Mouse (Mus musculus) small intestine, adult 2 months (tissue): Measurements from ENCODE around the gene Gm20388. TPM values are rescaled to one million over a fixed set of nuclear protein-coding genes. Genes with fewer than 3 reads are reported as not detected.

ENCODE experiments used
- H3K27ac ChIP-seq: fragments of 200-500 bp; 2 replicates; pipeline ENCODE4 v1.5.1; 2012; ENCODE audit warnings: low read depth, low read length, control low read depth, inconsistent platforms; ENCODE audit not compliant: insufficient read depth
- H3K27me3 ChIP-seq: fragments of 200-500 bp; 2 replicates; pipeline ENCODE4 v1.6.1; 2012; ENCODE audit warnings: mild to moderate bottlenecking, moderate library complexity, low read length, inconsistent platforms; ENCODE audit not compliant: control insufficient read depth, insufficient read depth
- H3K36me3 ChIP-seq: fragments of 200-500 bp; 2 replicates; pipeline ENCODE4 v1.6.1; 2012; ENCODE audit warnings: mild to moderate bottlenecking, low read length, control low read depth, inconsistent platforms; ENCODE audit not compliant: control insufficient read depth, insufficient read depth
- H3K4me1 ChIP-seq: fragments of 200-500 bp; 2 replicates; pipeline ENCODE4 v1.6.1; 2012; ENCODE audit warnings: low read length, inconsistent platforms, mixed read lengths; ENCODE audit not compliant: control insufficient read depth, insufficient read depth, insufficient read length
- H3K4me3 ChIP-seq: fragments of 200-500 bp; 2 replicates; pipeline ENCODE4 v1.5.1; 2012; ENCODE audit warnings: low read depth, mild to moderate bottlenecking, control low read depth, inconsistent platforms, low read length, moderate library complexity
- CTCF ChIP-seq: fragments of 200-500 bp; IDR thresholded peaks from 2 replicates; pipeline ENCODE4 v1.5.1; 2012; ENCODE audit warnings: low read depth, mild to moderate bottlenecking, control low read depth, inconsistent platforms, low read length, moderate library complexity, mixed read lengths; ENCODE audit not compliant: insufficient replicate concordance, insufficient read length; ENCODE audit errors: extremely low read depth
- POLR2A ChIP-seq: fragments of 200-500 bp; IDR thresholded peaks from 2 replicates; pipeline ENCODE4 v1.6.1; 2012; ENCODE audit warnings: low read depth, mild to moderate bottlenecking, control low read depth, inconsistent platforms, low read length, moderate library complexity
- WGBS: fragments of 180-500 bp; shearing (Covaris S2); methylation state at CpG from one replicate; pipeline ENCODE4 v1.1.7; 2018; 5-methylcytosine and 5-hydroxymethylcytosine counted together
- polyA plus RNA-seq: library from polyadenylated mRNA; depleted of rRNA; stranded (reverse); fragments of >200 nt; gene quantifications from 2 replicates; pipeline ENCODE4 v1.2.3, GENCODE M21; 2012

Gene Gm20388
- polyA plus RNA-seq, 1 experiment = 37.3 TPM

- Histone ChIP-seq H3K4me1 (no peaks in the 10 kb centered on the region), H3K27ac (0 out of 2 replicates have a peak overlapping the region, but pooled peaks have one; percentile 31), H3K4me3 (no peak overlapping the region), H3K27me3 (no peaks in the 10 kb centered on the region), H3K36me3 (no peaks in the 10 kb centered on the region)
- 46% methylated on average over 5 of the region's 5 CpGs for WGBS
- TF ChIP-seq POLR2A (no peak), CTCF (no peak)
These were observed 4286.2 kb downstream of the Gm20388 start for GRCm38 (mm10) chr8:124196797-124197196.

GRCm38 (mm10) chr8:124198230-124198629 is 4287.6 kb downstream of the Gm20388 start:
- Histone ChIP-seq H3K27me3 (no peaks in the 10 kb centered on the region), H3K36me3 (no peaks in the 10 kb centered on the region), H3K4me1 (no peaks in the 10 kb centered on the region), H3K4me3 (no peak overlapping the region), H3K27ac (no peak overlapping the region)
- TF ChIP-seq POLR2A (no peak), CTCF (no peak)
- WGBS = 88% methylated on average over 7 of the region's 7 CpGs

- Histone ChIP-seq H3K27ac (no peak overlapping the region), H3K4me3 (no peak overlapping the region), H3K27me3 (no peaks in the 10 kb centered on the region), H3K4me1 (no peaks in the 10 kb centered on the region), H3K36me3 (no peaks in the 10 kb centered on the region)
- TF ChIP-seq POLR2A (no peak), CTCF (no peak)
- WGBS = 19% methylated on average over 7 of the region's 7 CpGs
These were observed 4289.8 kb downstream of the Gm20388 start for GRCm38 (mm10) chr8:124200400-124200799.

- Histone ChIP-seq H3K4me3 (no peak overlapping the region), H3K36me3 (no peaks in the 10 kb centered on the region), H3K27ac (no peak overlapping the region), H3K27me3 (no peaks in the 10 kb centered on the region), H3K4me1 (no peaks in the 10 kb centered on the region)
- TF ChIP-seq POLR2A (no peak), CTCF (no peak)
- 57% methylated on average over 8 of the region's 8 CpGs for WGBS
These were observed 4291.1 kb downstream of the Gm20388 start for GRCm38 (mm10) chr8:124201706-124202105.

- Histone ChIP-seq H3K27ac (no peak overlapping the region), H3K4me1 (no peaks in the 10 kb centered on the region), H3K4me3 (no peak overlapping the region), H3K27me3 (no peaks in the 10 kb centered on the region), H3K36me3 (no peaks in the 10 kb centered on the region)
- no peak for TF ChIP-seq POLR2A
- no peak for TF ChIP-seq CTCF
- 20% methylated on average over 5 of the region's 5 CpGs for WGBS
These were observed 4292.3 kb downstream of the Gm20388 start for GRCm38 (mm10) chr8:124202895-124203294.

- Histone ChIP-seq H3K4me1 (no peaks in the 10 kb centered on the region), H3K27me3 (no peaks in the 10 kb centered on the region), H3K36me3 (no peaks in the 10 kb centered on the region), H3K27ac (no peak overlapping the region), H3K4me3 (no peak overlapping the region)
- TF ChIP-seq POLR2A (no peak), CTCF (no peak)
- 90% methylated on average over 13 of the region's 13 CpGs for WGBS
These were observed 4293.5 kb downstream of the Gm20388 start for GRCm38 (mm10) chr8:124204001-124204601.

GRCm38 (mm10) chr8:124212148-124212547 is 4301.5 kb downstream of the Gm20388 start:
- Histone ChIP-seq H3K27ac (no peak overlapping the region), H3K36me3 (no peaks in the 10 kb centered on the region), H3K4me3 (no peak overlapping the region), H3K4me1 (no peaks in the 10 kb centered on the region), H3K27me3 (no peaks in the 10 kb centered on the region)
- TF ChIP-seq CTCF (no peak), POLR2A (no peak)
- WGBS = 59% methylated on average over 2 of the region's 2 CpGs

- Histone ChIP-seq H3K4me3 (no peak overlapping the region), H3K27me3 (no peaks in the 10 kb centered on the region), H3K4me1 (no peaks in the 10 kb centered on the region), H3K36me3 (no peaks in the 10 kb centered on the region), H3K27ac (no peak overlapping the region)
- TF ChIP-seq CTCF (no peak), POLR2A (no peak)
These were observed 4306.3 kb downstream of the Gm20388 start for GRCm38 (mm10) chr8:124216951-124217350.
